Mouse (Mus musculus) natural killer cell, adult 2 months (primary cell): Measurements from ENCODE around the gene Creb3l2.

ENCODE experiments used
- DNase-seq, 2 experiments: peaks; one replicate each; pipeline ENCODE4 v3.0.0; 2022; ENCODE audit warnings: low spot score in 2 of 2

Creb3l2 gene

DNA sequence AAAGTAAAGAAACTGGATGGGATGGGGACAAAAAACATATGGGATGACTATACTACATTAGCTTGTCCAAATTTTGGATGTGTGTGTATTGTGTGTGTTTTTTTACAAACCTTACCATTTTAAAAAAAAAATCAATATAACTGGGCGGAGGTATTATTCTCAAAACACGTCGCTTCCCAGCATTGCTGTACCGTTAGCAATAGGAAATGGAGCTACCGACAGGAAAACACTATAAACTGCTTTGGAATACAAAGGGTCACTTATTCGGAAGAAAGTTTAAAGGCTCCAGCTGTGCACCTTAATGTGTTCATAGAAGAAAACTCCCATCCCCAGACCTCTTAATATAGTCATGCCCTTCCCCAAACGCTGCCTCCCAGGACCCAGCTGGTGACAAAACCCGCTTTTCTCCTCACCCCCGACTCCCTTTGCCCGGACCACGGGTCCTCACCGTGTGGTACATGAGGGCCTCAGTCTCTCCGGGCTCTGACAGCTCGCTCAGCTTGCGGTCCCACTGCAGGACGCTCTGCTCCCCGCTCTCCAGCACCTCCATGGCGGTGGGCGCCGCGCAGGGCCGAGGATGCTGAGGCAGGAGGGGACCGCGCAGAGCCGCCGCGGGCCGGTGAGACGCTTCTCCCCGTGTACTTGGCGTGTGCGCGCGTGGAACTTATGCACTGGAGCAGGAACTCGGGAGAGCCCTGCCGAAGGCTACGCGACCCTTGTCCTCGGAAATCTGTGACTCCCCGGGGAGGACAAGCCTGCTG is 515 bp downstream of the Creb3l2 start:
- DNase-seq = peak in 1 of 2 experiments; percentile 15

DNA sequence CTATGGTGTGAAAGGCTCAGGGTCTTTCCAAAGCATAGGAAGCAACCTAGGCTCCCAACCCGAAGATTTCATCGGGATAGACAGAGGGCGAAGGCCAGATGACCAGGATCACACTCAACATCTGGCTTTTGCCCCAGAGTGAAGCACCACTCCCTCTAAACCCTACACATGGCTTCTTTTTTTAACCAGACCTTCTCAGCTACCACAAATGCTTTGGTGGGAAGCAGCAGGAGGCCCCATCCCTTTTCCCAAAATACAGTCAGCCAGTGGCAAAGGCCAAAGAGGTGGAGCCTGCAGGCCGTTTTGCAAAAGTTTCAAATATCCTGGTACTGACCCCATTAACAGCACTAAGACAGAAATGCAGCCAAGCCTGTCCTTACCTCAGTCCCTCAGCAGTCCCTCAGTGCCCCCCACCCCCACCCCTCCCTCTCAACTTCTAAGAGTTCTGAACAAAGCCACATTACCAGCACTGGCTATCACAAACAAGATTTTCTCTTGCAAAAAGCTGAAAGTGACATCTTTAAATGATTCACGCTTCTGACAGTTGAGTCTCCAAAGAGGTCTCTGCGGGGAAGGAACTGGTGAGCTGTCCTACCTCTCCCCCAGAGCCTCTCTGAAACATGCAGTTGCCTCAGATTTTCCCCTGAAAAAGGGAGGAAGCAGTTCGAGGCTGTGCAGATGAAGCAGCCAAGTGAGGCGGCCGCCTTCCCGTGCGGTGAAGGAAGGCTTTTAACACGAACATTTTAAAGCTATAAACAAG is 1.3 kb downstream of the Creb3l2 start:
- DNase-seq = no peak

DNA sequence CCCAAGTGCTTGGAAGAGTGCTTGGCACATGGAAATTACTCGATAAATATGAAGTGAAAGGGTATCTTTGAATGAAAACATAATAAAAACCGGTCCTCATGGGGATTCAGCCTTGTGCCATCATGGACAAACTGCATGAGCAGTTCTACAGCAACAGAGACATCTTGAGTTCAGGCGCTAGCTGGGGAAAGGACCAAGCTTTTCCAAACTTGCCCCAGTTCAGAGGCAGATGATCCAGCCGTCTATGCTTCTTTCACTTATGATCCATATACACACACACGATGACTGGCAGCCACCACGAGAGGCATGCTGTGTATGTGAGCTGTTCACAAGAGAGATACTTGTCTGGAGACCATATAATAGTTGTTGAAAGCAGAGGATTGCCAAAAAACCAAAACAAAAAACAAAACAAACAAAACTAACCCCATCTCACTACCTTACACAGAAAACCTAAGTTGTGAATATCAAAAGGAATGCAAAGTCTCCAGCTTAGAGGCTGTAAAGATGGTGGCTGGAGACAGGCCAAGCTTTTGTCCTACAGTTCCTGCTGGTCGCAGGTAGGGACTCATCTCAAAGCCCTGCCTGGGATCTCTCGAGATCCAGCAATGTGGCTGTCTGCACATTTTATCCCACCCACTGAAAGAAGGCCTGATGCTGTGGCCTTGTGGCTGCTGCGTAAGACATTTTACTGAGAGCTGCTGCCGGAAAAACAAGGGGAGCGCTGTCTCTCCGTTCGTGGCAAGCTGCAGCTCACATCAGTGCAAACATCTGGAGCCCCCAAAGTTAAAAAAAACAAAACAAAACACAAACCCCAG is 2.1 kb downstream of the Creb3l2 start:
- DNase-seq = no peak

DNA sequence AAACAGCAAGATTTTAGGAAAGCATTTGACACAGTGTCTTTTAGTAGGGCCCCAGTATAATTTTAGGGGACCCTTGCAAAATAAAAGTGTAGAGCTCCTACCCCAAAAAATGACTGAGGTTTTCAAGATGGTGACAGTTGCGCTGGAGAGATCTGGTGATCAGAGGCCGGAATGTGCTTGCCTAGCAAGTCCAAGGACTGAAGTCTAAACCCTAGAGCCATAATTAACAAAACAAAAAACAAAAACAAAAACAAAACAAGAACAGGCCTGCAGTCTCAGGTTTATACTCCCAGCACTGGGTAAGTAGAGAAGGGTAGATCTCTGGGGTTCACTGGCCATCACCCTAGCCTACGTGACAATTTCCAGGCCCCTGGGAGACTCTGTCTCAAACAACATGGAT is 3.4 kb downstream of the Creb3l2 start:
- no peak for DNase-seq

DNA sequence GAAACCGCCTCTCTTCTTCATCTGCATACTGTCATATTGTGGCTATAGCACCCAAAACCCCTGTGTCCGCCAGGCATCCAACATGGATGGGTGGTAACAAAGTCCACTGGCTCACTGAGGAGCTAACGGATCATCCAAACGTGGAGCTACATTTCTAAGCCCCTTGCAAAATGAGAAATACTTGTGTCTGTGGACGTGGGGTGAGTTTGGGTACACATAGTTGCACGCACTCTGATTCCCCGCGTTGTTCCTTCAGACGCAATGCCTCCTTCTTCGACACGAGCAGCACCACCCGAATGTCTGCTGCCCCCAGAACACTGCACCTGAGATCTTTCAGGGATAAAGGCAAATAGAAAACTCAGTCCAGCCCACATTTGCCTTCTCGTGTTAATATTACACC is 4.9 kb downstream of the Creb3l2 start:
- no peak for DNase-seq

DNA sequence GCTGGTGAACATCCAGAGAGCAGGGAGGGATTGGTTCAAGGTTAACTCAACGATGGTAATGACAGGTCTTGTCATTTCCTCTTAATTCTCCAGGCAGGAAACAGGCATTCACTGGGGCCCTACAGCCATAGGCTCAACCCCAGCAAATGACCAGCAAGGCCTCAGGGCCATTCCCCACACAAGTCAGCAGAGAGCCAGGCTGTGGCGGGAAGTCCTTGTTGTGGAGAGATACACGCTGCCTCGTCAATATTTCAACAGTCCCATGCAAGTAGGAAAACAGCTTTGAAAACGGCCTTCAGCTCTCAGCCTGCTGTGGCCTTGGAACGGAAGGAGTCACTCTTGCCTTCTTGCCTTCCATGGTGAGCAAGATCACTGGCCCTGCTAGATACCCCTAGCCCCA is 6.6 kb downstream of the Creb3l2 start:
- DNase-seq = no peak

DNA sequence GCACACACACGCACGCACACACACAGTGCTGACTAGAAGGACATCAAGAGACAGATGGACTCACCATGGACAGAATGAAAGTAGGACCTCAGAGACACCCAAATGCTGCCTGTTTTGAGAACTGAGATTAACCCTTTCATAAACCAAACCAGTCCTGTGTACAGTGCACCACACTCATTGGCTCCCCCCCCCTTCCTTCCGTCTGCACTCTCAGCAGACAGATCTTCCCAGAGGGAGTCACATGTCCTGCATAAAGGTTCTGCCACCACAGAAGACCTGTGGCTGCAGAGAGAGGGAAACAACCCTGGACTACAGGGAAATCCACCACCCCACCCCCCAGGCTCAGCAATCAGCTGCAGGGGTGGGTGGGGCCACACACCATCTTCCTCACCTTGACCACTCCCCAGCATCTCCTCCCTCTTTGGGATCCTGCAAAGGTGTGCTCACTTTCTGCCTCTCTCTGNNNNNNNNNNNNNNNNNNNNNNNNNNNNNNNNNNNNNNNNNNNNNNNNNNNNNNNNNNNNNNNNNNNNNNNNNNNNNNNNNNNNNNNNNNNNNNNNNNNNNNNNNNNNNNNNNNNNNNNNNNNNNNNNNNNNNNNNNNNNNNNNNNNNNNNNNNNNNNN is 12.0 kb downstream of the Creb3l2 start:
- DNase-seq = no peak

DNA sequence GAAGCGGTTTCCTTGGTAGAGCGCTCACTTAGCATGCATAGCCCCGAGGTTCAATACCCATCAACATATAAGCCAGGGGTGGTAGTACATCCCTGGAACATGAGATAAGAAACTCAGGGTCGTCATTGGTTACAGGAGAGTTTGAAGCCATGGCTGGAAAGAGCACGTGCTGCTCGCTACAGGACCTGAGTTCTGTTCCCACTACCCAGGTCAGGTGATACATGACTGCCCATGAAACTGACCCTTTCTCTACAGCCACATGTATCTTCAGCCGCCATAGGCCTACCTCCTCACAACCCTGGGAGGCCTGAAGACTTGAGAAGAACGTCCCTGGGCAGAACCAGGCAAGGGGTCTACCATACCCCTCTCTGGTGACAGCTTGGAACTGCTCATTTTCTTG is 13.0 kb downstream of the Creb3l2 start:
- DNase-seq = no peak

DNA sequence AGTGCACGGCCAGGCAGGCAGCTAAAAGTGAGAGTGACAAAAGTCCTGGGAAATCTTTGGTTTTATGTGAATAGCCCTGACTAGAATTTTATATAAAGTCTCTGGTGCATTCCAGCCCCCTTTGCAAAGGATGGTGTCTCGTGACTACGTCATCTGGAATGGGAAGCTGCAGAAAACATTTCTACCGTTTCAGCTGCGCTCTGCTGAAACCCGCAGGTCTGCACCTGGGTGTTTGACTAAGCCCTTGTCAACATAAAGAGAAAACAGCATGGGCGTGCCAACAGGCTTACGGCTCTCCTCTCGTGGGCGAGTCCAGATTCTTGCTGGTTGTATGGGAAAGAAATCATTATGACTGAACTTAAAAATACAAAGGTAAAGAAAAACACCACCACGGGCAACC is 13.9 kb downstream of the Creb3l2 start:
- no peak for DNase-seq

DNA sequence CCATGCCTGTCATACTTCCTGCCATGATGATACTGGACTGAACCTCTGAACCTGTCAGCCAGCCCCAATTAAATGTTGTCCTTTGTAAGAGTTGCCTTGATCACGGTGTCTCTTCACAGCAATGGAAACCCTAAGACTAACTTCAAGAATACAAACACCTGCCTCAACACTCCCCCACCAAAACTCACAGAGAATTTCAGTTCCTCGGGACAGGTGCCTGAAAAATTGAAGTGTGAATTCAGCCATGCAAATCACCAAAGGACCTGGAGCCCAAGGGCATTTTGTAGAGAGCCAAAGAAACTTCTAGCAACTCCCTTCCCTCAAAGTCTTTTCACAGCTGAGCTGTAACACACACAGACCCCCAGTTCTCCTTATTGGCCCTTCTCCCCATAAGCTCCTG is 15.3 kb downstream of the Creb3l2 start:
- DNase-seq = no peak

DNA sequence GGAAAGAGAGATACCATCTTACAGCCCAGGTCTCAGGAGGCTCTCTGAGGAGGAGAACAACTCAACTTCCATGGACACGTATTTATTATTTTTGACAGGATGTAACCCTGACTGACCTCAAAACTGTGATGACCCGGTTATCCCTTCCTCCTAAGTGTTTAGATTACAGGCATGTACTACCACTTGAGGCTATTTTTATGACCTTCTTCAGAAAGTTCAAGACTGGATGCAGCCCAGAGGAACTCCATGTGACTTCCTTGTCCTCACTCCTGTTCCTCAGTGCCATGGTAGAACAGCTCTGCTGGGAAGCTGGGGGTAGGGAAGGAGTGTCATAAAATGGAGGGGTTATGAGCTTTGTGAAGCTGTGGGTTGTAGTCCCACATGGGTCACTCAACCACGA is 16.1 kb downstream of the Creb3l2 start:
- no peak for DNase-seq

DNA sequence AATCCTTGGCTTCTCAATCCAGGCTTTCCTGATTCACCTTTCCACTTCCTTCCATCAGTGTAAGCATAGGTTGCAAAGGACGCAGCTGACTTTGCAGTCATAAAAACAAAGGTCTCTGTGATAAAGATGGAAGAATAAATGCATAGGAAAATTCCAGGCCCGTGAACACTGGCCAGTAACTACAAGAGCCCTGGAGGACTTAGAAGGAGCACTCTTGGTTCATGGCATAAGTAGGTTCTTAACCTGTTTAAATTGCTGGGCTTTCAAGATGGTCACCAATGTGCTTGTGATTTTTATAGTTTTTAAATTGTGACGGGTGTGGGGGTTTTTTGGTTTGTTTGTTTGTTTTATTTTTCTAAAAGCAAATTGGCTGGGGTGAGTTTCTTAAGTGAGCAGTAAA is 16.9 kb downstream of the Creb3l2 start:
- no peak for DNase-seq

DNA sequence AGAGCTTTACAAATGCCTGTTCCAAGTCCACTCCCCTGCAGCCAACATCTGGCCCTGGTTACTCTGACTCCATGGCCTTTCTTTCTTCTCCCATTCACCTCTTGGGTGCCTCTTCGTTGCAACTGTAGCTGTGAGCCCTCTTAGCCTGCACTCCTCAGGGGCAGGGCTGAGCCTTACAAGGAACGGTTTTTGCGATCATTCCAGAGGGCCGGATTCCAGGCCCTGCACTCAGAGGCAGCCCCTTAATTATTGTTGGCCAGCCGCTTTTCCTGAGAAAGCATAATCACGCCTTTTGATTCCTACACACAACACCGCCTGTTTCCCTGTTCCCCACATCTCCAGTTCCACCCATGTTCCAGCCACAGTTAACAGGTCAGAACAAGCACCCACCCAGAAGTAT is 17.6 kb downstream of the Creb3l2 start:
- no peak for DNase-seq

DNA sequence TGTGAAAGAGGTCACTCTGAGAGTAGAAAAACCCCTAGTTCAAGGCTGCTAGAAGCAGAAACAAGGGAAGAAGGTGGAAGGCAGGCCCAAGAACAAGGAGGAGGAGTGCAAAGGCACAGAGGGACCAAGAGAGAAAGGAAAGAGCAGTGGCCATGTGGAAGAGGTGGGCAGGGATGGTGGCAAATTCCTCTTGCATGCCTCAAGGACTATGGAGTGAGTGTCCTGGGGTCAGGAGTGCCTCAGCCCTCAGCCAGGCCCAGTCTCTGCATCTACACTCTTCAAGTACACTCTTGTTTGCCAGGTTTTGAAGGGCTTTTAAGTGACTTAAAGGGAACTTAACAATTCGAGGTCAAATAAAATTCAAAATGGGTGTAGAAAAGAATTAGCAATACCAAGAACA is 18.6 kb downstream of the Creb3l2 start:
- DNase-seq = no peak

DNA sequence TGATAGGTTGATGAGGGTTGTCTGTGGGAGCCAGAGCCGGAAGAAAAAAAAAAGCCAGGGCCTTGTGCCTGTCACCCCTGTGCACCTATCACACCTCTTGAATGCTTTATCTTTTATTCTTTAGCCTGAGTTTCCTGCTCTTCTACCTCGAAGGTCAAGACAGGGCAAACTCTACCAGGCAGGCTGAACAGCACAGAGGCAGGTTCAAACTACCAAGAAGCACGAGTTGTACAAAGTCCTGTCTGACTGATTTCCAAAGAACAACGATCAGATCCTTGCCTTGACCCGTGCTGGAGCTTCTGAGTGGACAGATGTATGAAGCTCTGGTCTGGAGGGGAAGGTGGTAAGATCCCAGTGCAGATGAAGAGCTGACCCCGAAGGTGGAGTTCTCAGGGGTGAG is 20.8 kb downstream of the Creb3l2 start:
- DNase-seq = no peak

DNA sequence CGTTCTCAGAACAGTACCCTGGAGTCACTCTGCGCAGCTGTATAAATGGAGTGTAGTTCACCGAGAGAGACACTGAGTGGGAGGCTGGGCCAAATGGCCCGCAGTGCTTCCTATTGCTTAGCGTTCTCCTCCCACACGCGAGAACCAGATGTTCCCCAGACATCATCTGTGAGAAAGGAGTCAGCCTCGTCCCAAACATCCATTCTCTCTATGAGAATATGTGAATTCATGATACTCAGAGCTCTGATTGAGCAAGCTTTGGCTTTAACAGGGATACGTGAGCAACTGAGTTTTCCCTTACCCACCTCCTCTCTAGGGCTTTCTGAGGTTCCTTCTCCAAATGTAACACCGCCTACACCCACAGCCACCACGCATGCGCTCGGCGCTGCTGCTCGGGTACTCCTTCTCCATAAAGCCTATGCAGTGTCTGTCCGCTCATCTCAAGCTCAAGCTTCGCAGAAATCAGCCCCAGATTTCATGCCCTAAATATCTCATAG is 22.5 kb downstream of the Creb3l2 start:
- DNase-seq = no peak

DNA sequence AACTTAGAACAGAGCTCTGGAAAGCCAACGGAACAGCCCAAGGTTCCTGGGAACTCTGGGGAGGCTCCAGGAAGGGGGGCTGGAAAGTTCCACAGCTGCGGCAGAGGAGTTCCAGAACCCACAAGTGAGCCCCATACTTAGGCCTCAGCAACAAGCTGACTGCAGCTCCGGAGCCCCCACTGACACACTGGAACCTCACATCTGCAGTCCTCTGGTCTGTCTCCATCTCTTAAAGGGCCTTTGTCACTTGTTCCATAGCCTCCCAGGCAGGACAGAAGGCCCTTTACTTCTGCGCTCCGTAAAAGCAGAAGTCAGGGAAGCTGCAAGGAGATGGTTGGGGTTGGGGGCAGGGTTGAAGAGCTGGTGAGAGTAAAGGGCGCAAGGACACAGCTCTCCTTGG is 23.0 kb downstream of the Creb3l2 start:
- no peak for DNase-seq

DNA sequence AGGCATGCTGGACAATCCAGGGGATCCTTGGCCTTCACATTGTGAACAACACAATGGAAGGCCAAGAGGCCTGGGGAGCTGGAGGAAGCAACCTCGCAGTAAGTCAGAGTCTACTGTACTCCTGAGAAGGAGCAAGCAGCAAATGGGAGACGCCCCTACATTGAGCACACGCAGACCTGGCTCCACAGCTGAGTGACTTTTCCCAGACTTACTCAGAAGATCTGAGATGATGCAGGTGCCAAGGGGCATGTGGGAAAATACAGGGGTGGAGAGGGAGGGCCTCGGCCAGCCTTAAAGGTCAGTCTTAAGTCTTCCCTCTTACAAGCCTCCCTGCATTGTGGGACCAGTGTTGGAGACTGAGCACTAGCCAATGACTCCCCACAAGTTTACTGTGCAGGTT is 25.2 kb downstream of the Creb3l2 start:
- DNase-seq = no peak

DNA sequence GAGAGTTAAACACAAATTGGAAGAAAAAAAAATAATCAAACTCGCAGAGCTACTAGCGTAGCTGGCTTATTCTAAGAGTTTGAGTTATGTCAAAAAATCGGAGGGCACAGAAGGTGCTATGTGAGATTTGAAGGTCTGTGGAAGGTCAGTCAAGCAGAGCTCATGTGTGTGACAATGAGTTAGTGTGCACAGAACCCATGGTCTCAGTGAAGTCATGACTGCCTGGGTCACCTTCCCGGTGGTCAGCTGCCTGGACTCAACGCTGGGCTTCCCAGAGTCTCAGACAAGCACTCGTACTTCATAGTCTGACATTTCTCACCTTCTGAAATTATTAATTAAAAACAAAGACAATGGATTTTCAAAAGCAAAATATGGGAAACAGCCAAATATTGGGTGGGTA is 26.4 kb downstream of the Creb3l2 start:
- DNase-seq = no peak

DNA sequence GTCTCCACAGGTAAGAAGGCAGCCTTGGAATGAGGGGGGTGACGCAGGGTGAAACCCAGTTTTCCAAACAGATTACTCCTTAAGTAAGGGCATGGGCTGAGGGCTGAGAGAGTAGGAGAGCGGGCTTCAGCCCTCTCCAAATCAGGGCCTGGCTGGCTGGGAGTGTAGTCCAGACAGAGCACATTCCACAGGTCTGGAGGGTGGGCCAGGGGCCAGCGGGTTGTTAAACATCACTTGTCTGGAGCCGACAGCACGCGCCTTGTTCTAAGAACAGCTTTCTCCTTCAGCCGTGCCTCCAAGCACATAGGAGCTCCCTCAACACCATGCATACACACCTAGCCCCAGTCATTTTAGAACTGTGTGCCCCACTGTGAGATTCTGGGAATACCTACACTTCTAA is 26.9 kb downstream of the Creb3l2 start:
- DNase-seq = no peak

DNA sequence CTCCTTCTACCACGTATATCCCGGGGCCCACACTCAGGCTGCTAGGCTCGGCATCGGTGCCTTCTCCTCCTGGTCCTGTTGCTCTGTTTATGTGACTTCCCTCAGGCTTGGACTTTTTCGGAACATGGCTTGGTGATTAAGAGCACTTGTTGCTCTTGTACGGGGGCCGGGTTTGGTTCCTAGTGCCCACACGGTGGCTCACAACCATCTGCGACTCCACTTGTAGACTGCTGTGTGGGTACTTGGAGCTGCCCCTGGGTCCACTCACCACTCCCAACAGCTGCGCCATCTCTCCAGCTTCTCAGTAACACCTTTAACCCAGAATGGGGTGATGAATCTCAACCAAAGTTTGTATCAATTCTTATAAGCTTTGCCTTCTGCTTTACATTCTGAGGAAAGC is 27.4 kb downstream of the Creb3l2 start:
- DNase-seq = no peak

DNA sequence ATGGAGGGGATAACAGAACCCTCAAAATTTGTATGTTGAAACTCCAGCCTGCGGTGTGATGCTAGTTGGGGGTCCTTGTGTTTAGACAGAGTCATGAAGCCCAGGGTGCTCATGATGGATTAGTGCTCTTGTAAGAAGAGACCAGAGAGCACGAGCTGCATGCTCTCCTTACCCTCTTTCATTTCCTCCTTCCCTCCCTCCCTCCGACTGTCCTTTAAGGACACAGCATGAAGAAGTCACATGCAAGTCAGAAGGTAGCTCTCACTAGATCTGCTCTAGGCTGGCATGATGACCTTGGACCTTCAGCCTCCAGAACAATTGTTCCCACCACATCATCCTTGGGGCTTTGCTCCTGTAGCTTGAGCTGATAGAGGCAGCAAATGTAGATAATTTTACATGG is 30.2 kb downstream of the Creb3l2 start:
- no peak for DNase-seq
